Mouse (Mus musculus): ENCODE measurements around the gene Csk.

- TF ChIP-seq NRF1 (IDR thresholded peaks at IDR 0.05; ENCODE audit: insufficient read depth, low read depth, low read length, poor library complexity, severe bottlenecking), result no peak
- no peak for TF ChIP-seq MAX (IDR thresholded peaks at IDR 0.05; ENCODE audit: low read length)
- no peak for TF ChIP-seq POLR2A (IDR thresholded peaks at IDR 0.05; ENCODE audit: control insufficient read depth in 1 of 2, insufficient read depth in 1 of 2, low read depth in 1 of 2, low read length in 2 of 2, poor library complexity in 1 of 2)
- TF ChIP-seq NELFE (IDR thresholded peaks at IDR 0.05; ENCODE audit: low read depth, low read length), result no peak
- TF ChIP-seq CTCF (IDR thresholded peaks at IDR 0.05 in 2 of 3, conservative IDR thresholded peaks at IDR 0.05 in 1 of 3; ENCODE audit: control insufficient read depth in 1 of 3, insufficient read depth in 1 of 3, low read depth in 2 of 3, low read length in 3 of 3, poor library complexity in 1 of 3, severe bottlenecking in 1 of 3), result no peak
- no peak for TF ChIP-seq GABPA (IDR thresholded peaks at IDR 0.05; ENCODE audit: low read depth, low read length)
Measured at GRCm38 (mm10) chr9:57683520-57683919, 30.1 kb upstream of the Csk start, which contains the start of gene Cyp1a2.

Data from MEL (cell line).